Comparison of ENCODE assay signal across 18 mouse cellular contexts in the genomic region with DNA sequence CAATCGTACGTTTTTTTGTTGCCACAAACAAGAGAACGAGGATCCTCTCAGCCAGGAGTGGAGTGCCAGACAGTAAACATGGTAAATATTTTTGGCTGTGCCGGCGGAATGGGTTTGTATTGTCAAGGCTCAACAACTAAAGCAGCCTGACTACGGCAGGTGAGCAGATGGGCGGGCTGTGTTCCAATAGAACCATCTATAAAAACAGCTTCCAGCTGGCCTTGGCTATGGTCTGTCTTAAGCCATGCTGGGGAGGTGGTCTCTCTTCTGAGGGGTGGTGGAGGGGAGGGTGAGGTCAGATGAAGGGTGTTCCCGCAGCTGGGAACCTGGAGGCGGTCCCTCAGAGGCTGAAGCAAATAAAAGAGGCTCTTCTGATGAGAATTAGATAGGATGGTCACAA.
DNase-seq lines count a peak whose midpoint lies in the region; TF ChIP-seq lines count a peak whose summit lies in the region.
"Had no signal": no experiment of that assay in that cellular context is flagged by ENCODE, and none has a peak within 500 bp of the region (broad histone marks: within the 10 kb centered on the region; RNA-seq: fewer than 3 reads in every experiment).

No protein-coding gene starts in this region.

- peak; percentile 27 for DNase-seq in layer of hippocampus, adult 9-11 months
- no peak for DNase-seq in layer of hippocampus, postnatal 25 days (ENCODE audit: extremely low spot score in 1 of 2, low spot score in 1 of 2)
- peak; percentile 79 for DNase-seq in brain, embryonic 14.5 days (ENCODE audit: low read depth)
- peak; percentile 87 for DNase-seq in cerebellum, adult 11-12 months
- peak; percentile 89 to 92 for DNase-seq in cerebellum, postnatal 14 days
- DNase-seq in c-Kit-positive CD71-positive TER-119-positive erythroid progenitor cells, embryonic 14.5 days (ENCODE audit: low spot score) = no peak
- no peak for DNase-seq in limb, embryonic 10.5 days (ENCODE audit: low spot score)
- DNase-seq: heart, postnatal 4 days; kidney, adult 18-20 months; kidney, postnatal 10 days; lung, adult 2 months; right cerebral cortex, adult 18-20 months; thymus, postnatal 25 days had no signal

- H3K9me3 ChIP-seq in limb, embryonic 10.5 days (replicated peaks) = 0 out of 2 replicates have a peak, but pooled peaks cover 5% of the 10 kb centered on the region
- H3K9me3 ChIP-seq: embryonic facial prominence, embryonic 15.5 days had no signal

- H3K4me1 ChIP-seq in limb, embryonic 10.5 days = 0 out of 2 replicates have a peak, but pooled peaks cover under 1% of the 10 kb centered on the region
- H3K4me1 ChIP-seq: embryonic facial prominence, embryonic 15.5 days; limb, embryonic 12.5 days; liver, embryonic 12.5 days had no signal

- 81% methylated on average over 9 of the region's 9 CpGs for WGBS in limb, embryonic 10.5 days

- H3K27me3 ChIP-seq in limb, embryonic 10.5 days (ENCODE audit: low read depth, poor library complexity, severe bottlenecking) = no peaks in the 10 kb centered on the region
- H3K27me3 ChIP-seq: embryonic facial prominence, embryonic 15.5 days; limb, embryonic 12.5 days; liver, embryonic 12.5 days had no signal

- no peak overlapping the region for H3K27ac ChIP-seq in limb, embryonic 10.5 days
- H3K27ac ChIP-seq: embryonic facial prominence, embryonic 15.5 days; layer of hippocampus, adult 2 months; left cerebral cortex, adult 2 months; limb, embryonic 12.5 days; liver, embryonic 12.5 days had no signal

- no peaks in the 10 kb centered on the region for H3K36me3 ChIP-seq in limb, embryonic 10.5 days
- H3K36me3 ChIP-seq: embryonic facial prominence, embryonic 15.5 days; limb, embryonic 12.5 days; liver, embryonic 12.5 days had no signal

- TF ChIP-seq POLR2A in brain, embryonic 14.5 days (IDR thresholded peaks at IDR 0.05; ENCODE audit: borderline replicate concordance, extremely low read depth, insufficient read depth, insufficient read length, poor library complexity, severe bottlenecking) = no peak

- H3K4me3 ChIP-seq in limb, embryonic 10.5 days = no peak overlapping the region
- H3K4me3 ChIP-seq: embryonic facial prominence, embryonic 15.5 days; layer of hippocampus, adult 2 months; left cerebral cortex, adult 2 months; limb, embryonic 12.5 days; liver, embryonic 12.5 days had no signal

- TF ChIP-seq CTCF in brain, embryonic 14.5 days (IDR thresholded peaks at IDR 0.05; ENCODE audit: borderline replicate concordance, extremely low read depth, insufficient read depth, insufficient read length) = no peak

Comparison
In these comparisons a context has a peak if more than half of its experiments do, and no peak if none do; other contexts are left out.
1. DNase-seq: peak in layer of hippocampus, adult 9-11 months (single experiment), brain, embryonic 14.5 days (single experiment), cerebellum, adult 11-12 months (single experiment) and cerebellum, postnatal 14 days (2 of 2); none in layer of hippocampus, postnatal 25 days (0 of 2), c-Kit-positive CD71-positive TER-119-positive erythroid progenitor cells, embryonic 14.5 days (single experiment) and limb, embryonic 10.5 days (single experiment).